Mouse (Mus musculus): ENCODE measurements around the gene Gm10647. TPM values are rescaled to one million over a fixed set of nuclear protein-coding genes. Genes with fewer than 3 reads are reported as not detected.
A peak's percentile ranks its signal among the peaks of the same experiment; 100 is the strongest.

Gm10647 gene
- total RNA-seq, 2 experiments from 2014 or later, result not detected

GRCm38 (mm10) chr9:66834318-66835096 lies 37.7 kb downstream of the Gm10647 start, which contains the start of gene Aph1c:
Gene Aph1c (minus strand): TSS chr9:66834726.
- DNase-seq, result peak; percentile 96 to 97

GRCm38 (mm10) chr9:66835097-66835480 lies 38.2 kb downstream of the Gm10647 start:
- DNase-seq, result no peak

More at GRCm38 (mm10) chr9:66834318-66835096, 37.7 kb downstream of the Gm10647 start, which contains the start of gene Aph1c:
- intact Hi-C loops (cut with DNase I), result loop anchor here (5.0 to 10.0 kb wide), 3 partner anchors 37 to 140 kb away; partner anchors contain the start of genes Aph1b, Gm10647 and Lactb

GRCm38 (mm10) chr9:66846822-66847221 lies 50.0 kb downstream of the Gm10647 start:
- DNase-seq, result no peak
- intact Hi-C loops (cut with DNase I), result no loop called here

More at GRCm38 (mm10) chr9:66835097-66835480, 38.2 kb downstream of the Gm10647 start:
- intact Hi-C loops (cut with DNase I), result loop anchor here (5.0 to 10.0 kb wide), 2 partner anchors 107 to 140 kb away; partner anchors contain the start of gene Lactb

Other genes with a start within 250 kb of the Gm10647 start
- 10 to 100 TPM; 13.2 to 15.4 TPM for gene Usp3, start 203.9 kb upstream of the Gm10647 start, total RNA-seq (2021)
- under 1 TPM; 0.13 to 0.27 TPM for gene Car12, start 83.4 kb upstream of the Gm10647 start, total RNA-seq (2021)
- gene Aph1b, start 1.5 kb upstream of the Gm10647 start, total RNA-seq (2021), result 1 to 10 TPM; 1.9 to 2.0 TPM
- under 1 TPM; 0.33 to 0.44 TPM for gene Aph1c, start 37.7 kb downstream of the Gm10647 start, total RNA-seq (2021)
- 1 to 10 TPM; 5.0 to 5.5 TPM for gene Rab8b, start 122.6 kb downstream of the Gm10647 start, total RNA-seq (2021)
- 100 to 1,000 TPM; 170 to 203 TPM for gene Rps27l, start 149.0 kb downstream of the Gm10647 start, total RNA-seq (2021)
- 10 to 100 TPM; 20.8 to 22.1 TPM for gene Lactb, start 178.4 kb downstream of the Gm10647 start, total RNA-seq (2021)